Mouse (Mus musculus) lung, postnatal 0 days (tissue): ENCODE measurements around the gene Eefsec. TPM values are rescaled to one million over a fixed set of nuclear protein-coding genes. Genes with fewer than 3 reads are reported as not detected.
A peak's percentile ranks its signal among the peaks of the same experiment; 100 is the strongest.

ENCODE experiments used
- ATAC-seq: fragments of 200-750 bp; cut with Nextera tagmentation; 2 replicates; pipeline ENCODE4 v1.8.0; 2017; ENCODE audit warnings: moderate library complexity
- DNase-seq: peaks from one replicate; pipeline ENCODE4 v3.0.0-alpha.2; 2016; ENCODE audit warnings: low spot score
- H3K27ac ChIP-seq: fragments of 300-500 bp; sonication (generic); 2 replicates; pipeline ENCODE4 v1.5.1; 2014; ENCODE audit warnings: antibody characterized with exemption, mild to moderate bottlenecking, low read length, mixed read lengths
- H3K27me3 ChIP-seq: fragments of 300-500 bp; sonication (generic); replicated peaks from 2 replicates; pipeline ENCODE4 v1.6.1; 2014; ENCODE audit warnings: low read length, mixed read lengths; ENCODE audit not compliant: insufficient read depth
- H3K36me3 ChIP-seq: fragments of 300-500 bp; sonication (generic); 2 replicates; pipeline ENCODE4 v1.6.1; 2014; ENCODE audit warnings: low read length, mixed read lengths; ENCODE audit not compliant: insufficient read depth
- H3K4me1 ChIP-seq: fragments of 300-500 bp; sonication (generic); 2 replicates; pipeline ENCODE4 v1.6.1; 2014; ENCODE audit warnings: antibody characterized with exemption, low read depth, low read length, mixed read lengths; ENCODE audit not compliant: insufficient read depth
- H3K4me2 ChIP-seq: fragments of 300-500 bp; sonication (generic); replicated peaks from 2 replicates; pipeline ENCODE4 v1.6.1; 2014; ENCODE audit warnings: low read depth, mild to moderate bottlenecking, low read length, moderate library complexity, mixed read lengths
- H3K4me3 ChIP-seq: fragments of 300-500 bp; sonication (generic); 2 replicates; pipeline ENCODE4 v1.5.1; 2014; ENCODE audit warnings: low read depth, low read length
- H3K9ac ChIP-seq: fragments of 300-500 bp; sonication (generic); replicated peaks from 2 replicates; pipeline ENCODE4 v1.6.1; 2014; ENCODE audit warnings: low read depth, mild to moderate bottlenecking
- H3K9me3 ChIP-seq: fragments of 300-500 bp; sonication (generic); 2 replicates; pipeline ENCODE4 v1.6.1; 2016; ENCODE audit warnings: low read length, mixed read lengths
- CTCF ChIP-seq: IDR thresholded peaks from 2 replicates; pipeline ENCODE4 v1.5.1; 2016; ENCODE audit warnings: antibody characterized with exemption, mild to moderate bottlenecking
- EP300 ChIP-seq: IDR thresholded peaks from 2 replicates; pipeline ENCODE4 v1.6.1; 2016; ENCODE audit warnings: antibody characterized with exemption, mild to moderate bottlenecking, control low read depth
- WGBS: fragments of 180-500 bp; shearing (Covaris S2); extraction: QIAGEN DNeasy Blood & Tissue Kit; methylation state at CpG from one replicate; pipeline ENCODE4 v1.1.7; 2014; 5-methylcytosine and 5-hydroxymethylcytosine counted together
- polyA plus RNA-seq: library from polyadenylated mRNA; unstranded; fragments of >200 nt; fragmentation: Nextera tagmentation; extraction: Ambion mirVana; gene quantifications from 2 replicates; pipeline ENCODE4 v1.2.1, GENCODE M21; 2015

Gene Eefsec
- polyA plus RNA-seq, 1 experiment from 2014 or later = 21.0 TPM

- no peak for TF ChIP-seq EP300
- no peak for TF ChIP-seq CTCF
- H3K36me3 ChIP-seq = no peaks in the 10 kb centered on the region; the same call in 1 of the 2 replicates
- H3K9ac ChIP-seq = no peak overlapping the region
- no peak overlapping the region for H3K27ac ChIP-seq
- no peak overlapping the region for H3K4me3 ChIP-seq
- 68% methylated on average over 7 of the region's 7 CpGs for WGBS
- H3K4me2 ChIP-seq = no peak overlapping the region
- H3K27me3 ChIP-seq = no peaks in the 10 kb centered on the region
- H3K4me1 ChIP-seq = no peaks in the 10 kb centered on the region
- no peak for ATAC-seq
- DNase-seq = no peak
- no peaks in the 10 kb centered on the region for H3K9me3 ChIP-seq
Observed at GRCm38 (mm10) chr6:88251798-88252478, 194.4 kb downstream of the Eefsec start.

- H3K9ac ChIP-seq = no peak overlapping the region
- no peak overlapping the region for H3K4me3 ChIP-seq
- no peaks in the 10 kb centered on the region for H3K4me1 ChIP-seq
- TF ChIP-seq EP300 (no peak), CTCF (no peak)
- DNase-seq (no peak), ATAC-seq (no peak)
- 92% methylated on average over 1 of the region's 1 CpGs for WGBS
- H3K4me2 ChIP-seq = no peak overlapping the region
- no peak overlapping the region for H3K27ac ChIP-seq
- no peaks in the 10 kb centered on the region for H3K27me3 ChIP-seq
- no peaks in the 10 kb centered on the region; the same call in 1 of the 2 replicates for H3K36me3 ChIP-seq
- no peaks in the 10 kb centered on the region for H3K9me3 ChIP-seq
Observed at GRCm38 (mm10) chr6:88251396-88251795, 194.9 kb downstream of the Eefsec start.

- no peak overlapping the region for H3K9ac ChIP-seq
- H3K9me3 ChIP-seq = no peaks in the 10 kb centered on the region
- 93% methylated on average over 1 of the region's 1 CpGs for WGBS
- no peak overlapping the region for H3K4me3 ChIP-seq
- DNase-seq = no peak
- ATAC-seq = no peak
- no peak overlapping the region for H3K27ac ChIP-seq
- no peak for TF ChIP-seq CTCF
- no peak for TF ChIP-seq EP300
- H3K36me3 ChIP-seq = no peaks in the 10 kb centered on the region
- no peaks in the 10 kb centered on the region for H3K27me3 ChIP-seq
- H3K4me1 ChIP-seq = no peaks in the 10 kb centered on the region
- H3K4me2 ChIP-seq = no peak overlapping the region
Observed at GRCm38 (mm10) chr6:88249231-88249630, 197.1 kb downstream of the Eefsec start.

- peak; percentile 72 for DNase-seq
- Histone ChIP-seq H3K4me1 (no peaks in the 10 kb centered on the region), H3K9ac (no peak overlapping the region), H3K36me3 (no peaks in the 10 kb centered on the region), H3K4me3 (no peak overlapping the region), H3K27ac (no peak overlapping the region), H3K9me3 (no peaks in the 10 kb centered on the region), H3K27me3 (no peaks in the 10 kb centered on the region), H3K4me2 (no peak overlapping the region)
- peak; percentile 93 for TF ChIP-seq CTCF
- no peak for TF ChIP-seq EP300
- peak; percentile 94 for ATAC-seq
- WGBS = under 1% methylated on average over 15 of the region's 15 CpGs
Observed at GRCm38 (mm10) chr6:88242604-88243003, 203.7 kb downstream of the Eefsec start.

- 24% methylated on average over 7 of the region's 7 CpGs for WGBS
- no peaks in the 10 kb centered on the region for H3K4me1 ChIP-seq
- ATAC-seq (no peak), DNase-seq (peak; percentile 18)
- H3K27ac ChIP-seq = no peak overlapping the region
- H3K9ac ChIP-seq = no peak overlapping the region
- no peak overlapping the region for H3K4me2 ChIP-seq
- TF ChIP-seq CTCF = no peak
- no peak for TF ChIP-seq EP300
- no peaks in the 10 kb centered on the region for H3K27me3 ChIP-seq
- H3K9me3 ChIP-seq = no peaks in the 10 kb centered on the region
- H3K4me3 ChIP-seq = no peak overlapping the region
- H3K36me3 ChIP-seq = no peaks in the 10 kb centered on the region
Observed at GRCm38 (mm10) chr6:88236513-88236912, 209.8 kb downstream of the Eefsec start.

- Histone ChIP-seq H3K9ac (no peak overlapping the region), H3K9me3 (no peaks in the 10 kb centered on the region), H3K4me3 (no peak overlapping the region), H3K4me2 (no peak overlapping the region), H3K4me1 (no peaks in the 10 kb centered on the region), H3K27me3 (no peaks in the 10 kb centered on the region), H3K27ac (no peak overlapping the region), H3K36me3 (no peaks in the 10 kb centered on the region)
- ATAC-seq (no peak), DNase-seq (no peak)
- TF ChIP-seq CTCF = no peak
- WGBS = 6% methylated on average over 17 of the region's 17 CpGs
Observed at GRCm38 (mm10) chr6:88235983-88236382, 210.4 kb downstream of the Eefsec start.

GRCm38 (mm10) chr6:88235461-88235860 is 210.9 kb downstream of the Eefsec start:
- H3K4me1 ChIP-seq = no peaks in the 10 kb centered on the region
- H3K27ac ChIP-seq = no peak overlapping the region
- DNase-seq (no peak), ATAC-seq (no peak)
- H3K9ac ChIP-seq = no peak overlapping the region
- H3K36me3 ChIP-seq = no peaks in the 10 kb centered on the region
- no peaks in the 10 kb centered on the region for H3K27me3 ChIP-seq
- H3K9me3 ChIP-seq = no peaks in the 10 kb centered on the region
- TF ChIP-seq EP300 = no peak
- WGBS = 34% methylated on average over 8 of the region's 8 CpGs
- H3K4me2 ChIP-seq = no peak overlapping the region
- H3K4me3 ChIP-seq = no peak overlapping the region
